In the genomic region with DNA sequence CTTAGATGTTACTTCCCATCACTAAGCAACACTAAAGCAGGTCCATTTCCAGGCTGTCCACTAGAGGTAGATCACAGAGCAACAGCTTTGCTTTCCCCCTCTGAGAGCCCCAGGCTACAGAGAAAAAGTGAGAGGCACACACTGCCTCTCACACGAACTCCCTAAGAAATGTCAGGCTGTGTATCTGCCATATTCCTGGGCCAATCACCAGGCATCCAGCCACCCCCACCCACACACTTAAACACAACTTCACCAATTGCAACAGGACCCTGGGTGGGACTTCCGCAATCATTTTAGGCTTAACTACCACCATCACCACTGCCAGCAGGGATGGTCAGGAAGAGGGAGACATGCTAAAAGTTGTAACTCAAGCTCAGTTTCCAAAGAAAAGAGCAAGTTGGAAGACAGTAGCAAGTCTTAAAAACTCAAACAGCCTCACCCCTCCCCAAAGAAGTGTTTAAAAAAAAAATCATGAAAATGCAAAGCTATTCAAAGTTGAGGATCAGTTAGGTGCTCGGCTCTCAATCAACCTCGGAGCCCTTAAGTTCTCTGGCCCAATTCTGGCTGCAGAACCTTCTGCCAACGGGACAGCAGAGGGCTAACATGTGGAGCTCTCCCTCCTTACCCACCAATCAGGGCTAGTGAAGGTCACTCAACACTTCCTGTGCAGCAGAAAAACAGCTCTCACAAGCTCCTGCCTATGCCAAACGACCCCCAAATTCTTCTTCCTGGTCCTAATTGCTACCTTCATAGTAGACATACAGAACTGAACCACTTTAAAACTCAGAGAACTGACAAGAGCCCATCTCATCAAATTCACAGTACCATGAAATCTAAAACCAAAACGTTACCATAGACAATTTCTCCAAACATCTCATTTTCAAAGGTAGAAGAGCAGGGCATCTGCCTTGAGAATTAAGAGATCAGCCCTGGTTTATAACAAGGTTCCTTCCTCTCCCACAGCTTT, we compare ENCODE assay signal across 8 mouse cellular contexts. TPM values are rescaled to one million over a fixed set of nuclear protein-coding genes. Genes with fewer than 3 reads are reported as not detected.
DNase-seq lines count a peak whose midpoint lies in the region; ATAC-seq and TF ChIP-seq lines count a peak whose summit lies in the region.

No protein-coding gene starts in this region.

- WGBS in intestine, embryonic 16.5 days = 8% methylated on average over 7 of the region's 7 CpGs
- WGBS in midbrain, embryonic 11.5 days = 24% methylated on average over 7 of the region's 7 CpGs
- WGBS in spleen, adult 2 months = 4% methylated on average over 7 of the region's 7 CpGs

- peak overlapping the region; percentile 100 for H3K9ac ChIP-seq in intestine, embryonic 16.5 days (ENCODE audit: low read depth, low read length)
- peak overlapping the region; percentile 96 for H3K9ac ChIP-seq in midbrain, embryonic 11.5 days (ENCODE audit: low read length)

- H3K9me3 ChIP-seq in intestine, embryonic 16.5 days (ENCODE audit: control insufficient read depth, low read length) = no peaks in the 10 kb centered on the region
- no peaks in the 10 kb centered on the region for H3K9me3 ChIP-seq in midbrain, embryonic 11.5 days (ENCODE audit: control insufficient read depth, low read length)

- TF ChIP-seq POLR2A in spleen, adult 2 months (IDR thresholded peaks at IDR 0.05; ENCODE audit: low read depth, low read length) = no peak

- no peaks in the 10 kb centered on the region for H3K36me3 ChIP-seq in intestine, embryonic 16.5 days (ENCODE audit: control insufficient read depth, insufficient read depth, low read length)
- no peaks in the 10 kb centered on the region for H3K36me3 ChIP-seq in midbrain, embryonic 11.5 days (ENCODE audit: control insufficient read depth, insufficient read depth, low read length)
- peaks cover 2% of the 10 kb centered on the region; the same call in 1 of the 2 replicates for H3K36me3 ChIP-seq in spleen, adult 2 months (ENCODE audit: control insufficient read depth, insufficient read depth, low read length)

- peak; percentile 31 to 45 for DNase-seq in cerebellum, adult 18-20 months
- DNase-seq in cerebellum, adult 11 months = no peak
- peak; percentile 59 for DNase-seq in embryo, embryonic 9.5 days (ENCODE audit: extremely low spot score)
- peak; percentile 54 to 80 for DNase-seq in gastrocnemius, postnatal 4 days (ENCODE audit: low spot score in 2 of 2)
- DNase-seq in left cerebral cortex, postnatal 4 days = peak; percentile 71
- DNase-seq in midbrain, embryonic 11.5 days (ENCODE audit: low spot score, missing footprints) = peak; percentile 88
- DNase-seq in spleen, adult 2 months (ENCODE audit: low read depth in 1 of 2, low spot score in 2 of 2) = peak in 1 of 2 experiments; percentile 56

- peak; percentile 42 for ATAC-seq in intestine, embryonic 16.5 days
- ATAC-seq in midbrain, embryonic 11.5 days (ENCODE audit: low FRiP score) = no peak

- H3K27me3 ChIP-seq in intestine, embryonic 16.5 days (replicated peaks; ENCODE audit: control insufficient read depth, insufficient read depth, low read length) = no peaks in the 10 kb centered on the region
- H3K27me3 ChIP-seq in midbrain, embryonic 11.5 days (ENCODE audit: control insufficient read depth, insufficient read depth, low read length) = no peaks in the 10 kb centered on the region
- H3K27me3 ChIP-seq in spleen, adult 2 months (ENCODE audit: control insufficient read depth, insufficient read depth, low read length) = no peaks in the 10 kb centered on the region

- peak overlapping the region; percentile 82 for H3K4me2 ChIP-seq in intestine, embryonic 16.5 days (ENCODE audit: low read depth, low read length)
- peak overlapping the region; percentile 89 for H3K4me2 ChIP-seq in midbrain, embryonic 11.5 days

- intact Hi-C loops in left cerebral cortex, postnatal 4 days (cut with DNase I) = no loop called here

- no peak for TF ChIP-seq CTCF in spleen, adult 2 months (IDR thresholded peaks at IDR 0.05; ENCODE audit: extremely low read depth, insufficient read depth, insufficient read length, insufficient replicate concordance)

- H3K4me3 ChIP-seq in intestine, embryonic 16.5 days (ENCODE audit: low read length) = peak overlapping the region; percentile 100
- H3K4me3 ChIP-seq in midbrain, embryonic 11.5 days (ENCODE audit: low read depth, low read length) = peak overlapping the region; percentile 90
- peak overlapping the region; percentile 65 for H3K4me3 ChIP-seq in spleen, adult 2 months (ENCODE audit: extremely low read depth, insufficient read depth, insufficient read length)

- peaks cover 45% of the 10 kb centered on the region for H3K4me1 ChIP-seq in intestine, embryonic 16.5 days (ENCODE audit: control insufficient read depth, insufficient read depth, low read length)
- H3K4me1 ChIP-seq in midbrain, embryonic 11.5 days (ENCODE audit: control insufficient read depth, insufficient read depth, low read length) = peaks cover 29% of the 10 kb centered on the region
- H3K4me1 ChIP-seq in spleen, adult 2 months (ENCODE audit: control insufficient read depth, insufficient read depth, insufficient read length) = peaks cover 13% of the 10 kb centered on the region

- peak overlapping the region; percentile 99 for H3K27ac ChIP-seq in intestine, embryonic 16.5 days (ENCODE audit: low read length)
- H3K27ac ChIP-seq in midbrain, embryonic 11.5 days (ENCODE audit: low read depth, low read length) = no peak overlapping the region
- H3K27ac ChIP-seq in spleen, adult 2 months (ENCODE audit: insufficient read depth, low read length) = peak overlapping the region; percentile 55

RNA-seq across cellular contexts. Expression of a gene that starts 2.0 kb away (rescaled TPM):
- 100 to 1,000 TPM; 132 to 135 TPM for total RNA-seq in gastrocnemius, postnatal 4 days (2021)
- 25.7 and 26.0 TPM in 2 replicates for polyA plus RNA-seq in intestine, embryonic 16.5 days (2015; fragmentation: Nextera tagmentation; extraction: Ambion mirVana)
- total RNA-seq in left cerebral cortex, postnatal 4 days (2021) = 10 to 100 TPM; 76.8 to 77.6 TPM
- 17.1 and 19.3 TPM in 2 replicates for polyA plus RNA-seq in midbrain, embryonic 11.5 days (2014; fragmentation: Nextera tagmentation; extraction: Ambion mirVana)
- 40.1 and 49.7 TPM in 2 replicates for polyA plus RNA-seq in spleen, adult 2 months (2012; rRNA removed)
